Mouse (Mus musculus) induced T-regulatory cell, adult 2 months (primary cell): Measurements from ENCODE around the gene Gm13539.

Experiments
- DNase-seq: peaks from one replicate; pipeline ENCODE4 v3.0.0-alpha.2; 2012; ENCODE audit warnings: low read depth

Gm13539 gene

GRCm38 (mm10) chr2:25828344-25828947 is 46.4 kb downstream of the Gm13539 start:
- peak; percentile 23 for DNase-seq

GRCm38 (mm10) chr2:25830786-25831185 is 48.7 kb downstream of the Gm13539 start:
- DNase-seq, result no peak

- peak; percentile 79 for DNase-seq
Observed at GRCm38 (mm10) chr2:25836291-25836690, 54.2 kb downstream of the Gm13539 start.
